Mouse (Mus musculus) neural tube, embryonic 11.5 days (tissue): ENCODE measurements around the gene Tomt. TPM values are rescaled to one million over a fixed set of nuclear protein-coding genes. Genes with fewer than 3 reads are reported as not detected.

Experiments
- ATAC-seq: fragments of 200-750 bp; cut with Nextera tagmentation; 2 replicates; pipeline ENCODE4 v1.8.0; 2017; ENCODE audit warnings: moderate number of reproducible peaks, mild to moderate bottlenecking, moderate TSS enrichment, moderate library complexity; ENCODE audit not compliant: insufficient read depth, low FRiP score, low TSS enrichment
- DNase-seq: peaks from one replicate; pipeline ENCODE4 v3.0.0-alpha.2; 2015; ENCODE audit warnings: low spot score
- H3K27ac ChIP-seq: fragments of 300-500 bp; sonication (generic); 2 replicates; pipeline ENCODE4 v1.5.1; 2014; ENCODE audit warnings: low read depth, mild to moderate bottlenecking, low read length
- H3K27me3 ChIP-seq: fragments of 300-500 bp; sonication (generic); 2 replicates; pipeline ENCODE4 v1.6.1; 2014; ENCODE audit warnings: mild to moderate bottlenecking, low read length, mixed read lengths; ENCODE audit not compliant: control insufficient read depth, insufficient read depth
- H3K36me3 ChIP-seq: fragments of 300-500 bp; sonication (generic); 2 replicates; pipeline ENCODE4 v1.6.1; 2014; ENCODE audit warnings: mild to moderate bottlenecking, low read length, moderate library complexity, mixed read lengths; ENCODE audit not compliant: control insufficient read depth, insufficient read depth
- H3K4me1 ChIP-seq: fragments of 300-500 bp; sonication (generic); 2 replicates; pipeline ENCODE4 v1.6.1; 2014; ENCODE audit warnings: low read length, mixed read lengths; ENCODE audit not compliant: control insufficient read depth, insufficient read depth
- H3K4me2 ChIP-seq: fragments of 300-500 bp; sonication (generic); 2 replicates; pipeline ENCODE4 v1.6.1; 2014; ENCODE audit warnings: low read depth, mild to moderate bottlenecking, moderate library complexity
- H3K4me3 ChIP-seq: fragments of 300-500 bp; sonication (generic); 2 replicates; pipeline ENCODE4 v1.5.1; 2014; ENCODE audit warnings: low read depth, low read length
- H3K9ac ChIP-seq: fragments of 300-500 bp; sonication (generic); 2 replicates; pipeline ENCODE4 v1.6.1; 2014; ENCODE audit warnings: mild to moderate bottlenecking, low read length
- H3K9me3 ChIP-seq: fragments of 300-500 bp; sonication (generic); 2 replicates; pipeline ENCODE4 v1.6.1; 2016; ENCODE audit warnings: low read length; ENCODE audit not compliant: control insufficient read depth
- WGBS: fragments of 180-500 bp; shearing (Covaris S2); extraction: QIAGEN DNeasy Blood & Tissue Kit; methylation state at CpG from one replicate; pipeline ENCODE4 v1.1.7; 2014; 5-methylcytosine and 5-hydroxymethylcytosine counted together
- polyA plus RNA-seq: library from polyadenylated mRNA; unstranded; fragments of >200 nt; fragmentation: Nextera tagmentation; extraction: Ambion mirVana; gene quantifications from 2 replicates; pipeline ENCODE4 v1.2.1, GENCODE M21; 2014

Gene Tomt
- polyA plus RNA-seq, 1 experiment from 2014 or later, result 1.0 TPM

DNA sequence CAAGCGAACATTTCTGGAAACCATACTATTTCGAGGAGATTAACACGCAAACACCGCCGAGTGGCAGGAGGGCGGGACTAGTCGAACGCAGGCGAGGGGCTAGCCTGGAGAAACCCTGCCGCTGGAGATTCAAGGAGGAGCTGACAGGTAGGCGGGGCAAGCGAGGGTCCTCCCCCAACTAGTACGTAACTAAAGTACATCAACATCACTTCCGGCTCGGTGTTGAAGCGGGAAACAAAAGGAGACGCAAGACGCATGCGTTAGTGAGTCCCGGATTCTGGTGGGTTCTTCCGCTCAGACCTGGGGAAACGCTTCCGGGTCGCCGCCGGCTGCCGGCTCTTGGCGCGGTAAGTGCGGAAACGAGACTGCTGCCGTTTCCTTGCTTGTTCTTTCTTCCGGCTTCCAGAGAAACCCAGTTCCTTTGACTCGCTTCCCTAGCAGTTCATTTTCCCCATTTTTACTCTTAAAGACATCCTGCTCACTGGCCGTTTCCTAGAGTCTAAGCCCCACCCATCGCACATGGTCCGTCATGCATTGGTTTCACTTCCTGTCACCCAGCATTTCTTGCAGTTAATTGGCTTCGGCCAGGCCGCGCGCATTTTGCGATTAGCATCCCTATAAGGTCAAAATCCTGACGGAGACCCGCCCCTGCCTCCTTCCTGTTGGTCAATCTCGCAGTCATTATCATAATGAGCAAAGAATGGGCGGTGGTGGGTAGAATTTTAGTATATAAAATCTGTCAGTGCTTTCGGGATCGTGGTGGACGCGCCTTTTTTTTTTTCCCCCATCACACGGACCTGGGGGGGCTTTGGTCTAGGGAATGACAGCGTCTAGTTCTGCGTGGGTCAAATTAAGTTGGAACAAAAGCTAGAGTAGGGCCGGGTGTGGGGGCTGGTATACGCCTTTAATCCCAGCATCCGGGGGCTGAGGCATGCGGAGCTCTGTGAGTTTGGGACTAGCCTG, 9.8 kb downstream of the Tomt start:
- peak; percentile 96 for DNase-seq
- Histone ChIP-seq H3K4me3 (peak overlapping the region; percentile 51), H3K9me3 (no peaks in the 10 kb centered on the region), H3K4me1 (no peaks in the 10 kb centered on the region), H3K36me3 (no peaks in the 10 kb centered on the region), H3K9ac (peak overlapping the region; percentile 67), H3K27me3 (no peaks in the 10 kb centered on the region), H3K4me2 (peak overlapping the region; percentile 39), H3K27ac (peak overlapping the region; percentile 83)
- peak; percentile 97 for ATAC-seq
- WGBS, result under 1% methylated on average over 57 of the region's 57 CpGs

DNA sequence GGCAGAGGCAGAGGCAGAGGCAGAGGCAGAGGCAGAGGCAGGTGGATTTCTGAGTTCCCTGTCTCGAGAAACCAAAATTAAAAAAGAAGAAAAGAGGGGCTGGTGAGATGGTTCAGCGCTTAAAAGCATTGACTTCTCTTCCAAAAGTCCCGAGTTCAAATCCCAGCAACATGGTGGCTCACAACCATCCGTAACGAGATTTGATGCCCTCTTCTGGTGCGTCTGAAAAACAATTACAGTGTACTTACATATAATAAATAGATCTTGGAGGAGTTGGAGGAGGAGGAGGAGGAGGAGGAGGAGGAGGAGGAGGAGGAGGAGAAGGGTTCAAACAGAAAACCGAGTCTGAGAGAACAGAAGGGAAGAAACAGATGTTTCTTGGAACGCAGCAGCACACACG, 10.5 kb downstream of the Tomt start:
- ATAC-seq (peak; percentile 7; the same call in 1 of the 2 replicates), DNase-seq (no peak)
- Histone ChIP-seq H3K36me3 (no peaks in the 10 kb centered on the region), H3K27me3 (no peaks in the 10 kb centered on the region), H3K4me1 (no peaks in the 10 kb centered on the region), H3K27ac (0 out of 2 replicates have a peak overlapping the region, but pooled peaks have one; percentile 14), H3K4me3 (peak overlapping the region; percentile 51), H3K9ac (peak overlapping the region; percentile 48), H3K9me3 (no peaks in the 10 kb centered on the region), H3K4me2 (peak overlapping the region; percentile 31; the same call in 1 of the 2 replicates)
- 38% methylated on average over 9 of the region's 9 CpGs for WGBS

DNA sequence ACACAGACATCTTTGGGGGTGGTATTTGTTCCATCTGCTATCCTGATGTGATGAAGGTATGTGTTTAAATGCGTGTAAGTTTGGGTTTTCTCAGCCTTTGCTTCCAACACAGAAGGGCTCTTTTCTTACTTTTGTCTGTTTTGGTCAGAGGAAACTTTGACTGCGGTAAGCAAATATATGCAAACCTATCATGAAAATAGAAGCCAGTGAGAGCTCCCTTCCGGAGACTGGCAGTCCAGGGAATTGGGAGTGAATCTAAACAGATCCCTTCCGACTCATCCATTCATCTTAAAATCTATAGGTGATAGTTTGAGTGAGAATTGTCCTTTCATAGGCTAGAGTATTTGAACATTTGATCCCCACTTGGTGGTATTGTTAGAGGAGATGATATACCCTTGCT, 17.7 kb downstream of the Tomt start:
- Histone ChIP-seq H3K27me3 (no peaks in the 10 kb centered on the region), H3K4me3 (no peak overlapping the region), H3K4me1 (no peaks in the 10 kb centered on the region), H3K9me3 (no peaks in the 10 kb centered on the region), H3K9ac (no peak overlapping the region), H3K36me3 (no peaks in the 10 kb centered on the region), H3K27ac (no peak overlapping the region), H3K4me2 (no peak overlapping the region)
- DNase-seq (no peak), ATAC-seq (no peak)
- WGBS, result 83% methylated on average over 4 of the region's 4 CpGs

DNA sequence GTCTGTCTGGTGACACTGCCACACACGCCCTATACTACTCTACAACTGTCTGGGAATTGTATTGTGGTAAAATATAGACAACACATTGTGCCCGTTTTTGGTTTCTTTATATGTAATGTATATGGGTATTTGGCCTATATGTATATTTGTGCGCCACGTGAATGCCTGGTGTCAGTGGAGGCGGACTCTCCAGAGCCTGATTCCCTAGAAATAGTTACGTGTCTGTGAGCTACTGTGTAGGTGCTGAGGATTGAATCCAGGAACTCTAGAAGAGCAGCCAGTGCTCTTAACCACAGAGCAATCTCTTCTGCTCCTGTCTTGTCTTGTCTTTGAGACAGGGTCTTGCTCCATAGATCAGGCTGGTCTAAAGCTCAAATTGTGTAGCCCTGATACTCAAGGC, 19.9 kb downstream of the Tomt start:
- H3K36me3 ChIP-seq, result no peaks in the 10 kb centered on the region
- no peak overlapping the region for H3K9ac ChIP-seq
- 86% methylated on average over 6 of the region's 6 CpGs for WGBS
- DNase-seq (no peak), ATAC-seq (no peak)
- H3K27ac ChIP-seq, result no peak overlapping the region
- no peak overlapping the region for H3K4me2 ChIP-seq
- no peak overlapping the region for H3K4me3 ChIP-seq
- H3K4me1 ChIP-seq, result no peaks in the 10 kb centered on the region
- H3K9me3 ChIP-seq, result no peaks in the 10 kb centered on the region
- H3K27me3 ChIP-seq, result no peaks in the 10 kb centered on the region

DNA sequence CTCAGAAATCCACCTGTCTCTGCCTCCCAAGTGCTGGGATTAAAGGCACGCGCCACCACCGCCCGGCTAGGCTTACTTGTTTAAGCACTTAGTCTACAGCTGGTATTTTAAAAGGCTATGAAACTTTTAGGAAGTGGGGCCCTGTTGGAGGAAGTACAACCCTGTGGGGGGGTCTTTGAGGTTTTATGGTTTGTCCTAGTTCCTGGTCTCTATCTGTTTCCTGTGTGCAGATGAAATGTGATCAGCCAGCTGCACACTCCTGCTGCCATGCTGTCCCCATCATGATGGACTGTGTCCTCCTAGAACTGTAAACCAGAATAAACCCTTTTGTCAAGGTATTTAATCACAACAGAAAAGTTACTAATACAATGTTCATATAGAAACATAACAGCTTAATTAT, 22.0 kb downstream of the Tomt start:
- ATAC-seq (no peak), DNase-seq (no peak)
- Histone ChIP-seq H3K27ac (no peak overlapping the region), H3K4me1 (no peaks in the 10 kb centered on the region), H3K9me3 (no peaks in the 10 kb centered on the region), H3K9ac (no peak overlapping the region), H3K4me3 (no peak overlapping the region), H3K36me3 (no peaks in the 10 kb centered on the region), H3K27me3 (no peaks in the 10 kb centered on the region), H3K4me2 (no peak overlapping the region)
- WGBS, result 96% methylated on average over 4 of the region's 4 CpGs

DNA sequence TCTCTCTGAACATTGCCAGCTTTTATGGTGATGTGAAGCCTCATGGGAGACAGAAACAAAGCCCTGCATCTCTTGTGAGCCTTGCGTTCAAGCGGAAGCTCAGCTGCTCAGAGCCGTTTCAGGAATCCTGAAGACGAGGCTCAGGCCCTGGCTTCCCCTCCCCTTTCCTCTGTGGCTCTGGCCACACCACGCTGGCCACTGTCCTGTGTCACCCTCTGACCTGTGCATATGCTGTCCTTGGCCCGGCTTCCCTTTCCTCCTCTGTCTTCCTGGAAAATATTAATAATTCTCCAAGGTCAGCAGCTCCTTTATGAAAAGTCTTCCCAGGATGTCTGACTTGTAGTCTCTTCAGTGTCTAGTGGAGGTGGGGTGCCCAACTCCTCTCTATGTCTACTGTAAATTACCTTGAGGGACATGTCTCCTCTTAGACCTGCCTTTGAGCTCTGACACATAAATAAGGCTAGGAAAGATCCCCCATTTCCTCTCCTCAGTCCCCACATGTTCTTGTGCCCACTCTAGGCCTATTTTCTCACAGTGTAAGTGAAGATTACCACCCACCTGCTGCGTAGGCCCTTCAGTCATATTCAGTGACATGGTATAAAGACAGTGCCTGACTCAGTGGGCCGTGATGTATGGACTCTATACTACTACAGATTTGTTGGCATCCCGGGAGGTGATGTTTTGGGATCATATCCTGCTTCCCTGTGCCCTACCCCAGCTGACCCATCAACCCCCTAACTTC, 23.6 kb downstream of the Tomt start:
- H3K4me2 ChIP-seq, result no peak overlapping the region
- H3K36me3 ChIP-seq, result no peaks in the 10 kb centered on the region
- DNase-seq (no peak), ATAC-seq (no peak)
- H3K27me3 ChIP-seq, result no peaks in the 10 kb centered on the region
- no peak overlapping the region for H3K27ac ChIP-seq
- no peaks in the 10 kb centered on the region for H3K4me1 ChIP-seq
- 66% methylated on average over 9 of the region's 9 CpGs for WGBS
- H3K9me3 ChIP-seq, result no peaks in the 10 kb centered on the region
- H3K4me3 ChIP-seq, result no peak overlapping the region
- H3K9ac ChIP-seq, result no peak overlapping the region

DNA sequence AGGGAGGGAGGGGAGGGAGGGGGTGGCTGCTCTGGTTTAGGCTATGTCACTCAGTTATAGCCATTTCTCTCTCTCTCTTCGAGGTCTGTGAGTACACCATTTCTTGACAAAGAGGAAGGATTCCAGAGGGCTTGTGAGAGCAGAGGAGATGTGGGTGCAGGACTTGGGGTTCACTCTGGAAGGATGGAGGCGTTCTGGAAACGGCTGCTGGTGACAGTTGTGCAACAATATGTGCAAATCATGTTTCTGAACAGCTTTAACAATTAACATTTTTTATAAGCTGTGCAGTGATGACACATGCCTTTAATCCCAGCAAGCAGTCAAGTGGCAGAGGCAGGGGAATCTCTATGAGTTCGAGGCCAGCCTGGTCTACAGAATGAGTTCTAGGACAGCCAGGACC, 25.3 kb downstream of the Tomt start:
- Histone ChIP-seq H3K27ac (no peak overlapping the region), H3K4me1 (no peaks in the 10 kb centered on the region), H3K9ac (no peak overlapping the region), H3K9me3 (no peaks in the 10 kb centered on the region), H3K4me3 (no peak overlapping the region), H3K27me3 (no peaks in the 10 kb centered on the region), H3K4me2 (no peak overlapping the region), H3K36me3 (no peaks in the 10 kb centered on the region)
- ATAC-seq (no peak), DNase-seq (no peak)
- 79% methylated on average over 4 of the region's 4 CpGs for WGBS

DNA sequence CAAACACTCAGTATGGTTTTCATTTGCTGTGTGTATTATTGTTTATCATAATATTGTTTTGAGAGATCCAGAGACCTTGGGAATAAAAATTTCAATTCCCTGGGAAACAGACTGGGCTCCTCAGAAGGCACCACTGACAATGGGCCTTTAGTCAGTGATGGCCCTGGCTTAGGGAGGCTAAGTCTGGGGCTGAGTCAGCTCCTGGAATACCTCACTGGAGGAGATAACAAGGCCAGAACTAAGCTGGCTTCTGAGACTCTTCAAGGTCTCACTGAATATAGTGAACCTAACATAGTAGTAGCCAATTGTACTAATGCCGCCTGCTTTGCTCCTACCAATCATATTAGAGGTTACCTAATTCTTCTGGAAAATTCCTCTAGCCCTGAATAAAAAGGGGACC, 30.2 kb downstream of the Tomt start:
- H3K9ac ChIP-seq, result no peak overlapping the region
- WGBS, result 90% methylated on average over 1 of the region's 1 CpGs
- H3K4me1 ChIP-seq, result no peaks in the 10 kb centered on the region
- H3K4me3 ChIP-seq, result no peak overlapping the region
- H3K4me2 ChIP-seq, result no peak overlapping the region
- no peaks in the 10 kb centered on the region for H3K9me3 ChIP-seq
- no peaks in the 10 kb centered on the region for H3K36me3 ChIP-seq
- ATAC-seq (no peak), DNase-seq (no peak)
- no peak overlapping the region for H3K27ac ChIP-seq
- H3K27me3 ChIP-seq, result no peaks in the 10 kb centered on the region
